Mouse (Mus musculus) lung, adult 2 months (tissue): ENCODE data around the gene Eef1b2. TPM values are rescaled to one million over a fixed set of nuclear protein-coding genes. Genes with fewer than 3 reads are reported as not detected.
"Not testable (repeated sequence)": the region's sequence is repeated elsewhere in the genome, so short reads cannot be mapped to it uniquely, and the experiment has no call there.

ENCODE experiments used
- DNase-seq: peaks from one replicate; pipeline ENCODE4 v3.0.0; 2022
- H3K4me1 ChIP-seq: fragments of 200-500 bp; 2 replicates; pipeline ENCODE4 v1.6.1; 2011; ENCODE audit warnings: low read length; ENCODE audit not compliant: control insufficient read depth, insufficient read depth
- H3K4me3 ChIP-seq: fragments of 200-500 bp; replicated peaks from 2 replicates; pipeline ENCODE3; 2011; ENCODE audit warnings: low read depth, mild to moderate bottlenecking, control low read depth, low read length; ENCODE audit errors: extremely low read depth
- CTCF ChIP-seq: fragments of 200-500 bp; IDR thresholded peaks from 2 replicates; pipeline ENCODE4 v1.5.1; 2011; ENCODE audit warnings: mild to moderate bottlenecking, low read length, control low read depth; ENCODE audit not compliant: insufficient read depth
- POLR2A ChIP-seq: fragments of 200-500 bp; IDR thresholded peaks from 2 replicates; pipeline ENCODE4 v1.6.1; 2011; ENCODE audit warnings: low read depth, mild to moderate bottlenecking, control low read depth, low read length, borderline replicate concordance; ENCODE audit errors: extremely low read depth
- WGBS: fragments of 180-500 bp; shearing (Covaris S2); methylation state at CpG from one replicate; pipeline ENCODE4 v1.1.7; 2018; 5-methylcytosine and 5-hydroxymethylcytosine counted together
- polyA plus RNA-seq: library from polyadenylated mRNA; depleted of rRNA; stranded (reverse); fragments of >200 nt; gene quantifications from 2 replicates; pipeline ENCODE4 v1.2.3, GENCODE M21; 2012; rRNA removed

Gene Eef1b2
- 192 and 217 TPM in 2 replicates for polyA plus RNA-seq

GRCm38 (mm10) chr1:63176604-63177421 lies at the start of gene Eef1b2, which contains the start of gene Ndufs1:
Eef1b2 (plus strand) TSS chr1:63176825.
Ndufs1 (minus strand) TSS chr1:63176833.
- peak within 1 kb of the TSS; percentile 97 for H3K4me3 ChIP-seq
- peak; percentile 95 for DNase-seq
- H3K4me1 ChIP-seq = peaks cover 16% of the 10 kb centered on the region
- TF ChIP-seq CTCF (no peak), POLR2A (peak; percentile 78; the same call in 1 of the 2 replicates)
- under 1% methylated on average over 72 of the region's 72 CpGs for WGBS

DNA sequence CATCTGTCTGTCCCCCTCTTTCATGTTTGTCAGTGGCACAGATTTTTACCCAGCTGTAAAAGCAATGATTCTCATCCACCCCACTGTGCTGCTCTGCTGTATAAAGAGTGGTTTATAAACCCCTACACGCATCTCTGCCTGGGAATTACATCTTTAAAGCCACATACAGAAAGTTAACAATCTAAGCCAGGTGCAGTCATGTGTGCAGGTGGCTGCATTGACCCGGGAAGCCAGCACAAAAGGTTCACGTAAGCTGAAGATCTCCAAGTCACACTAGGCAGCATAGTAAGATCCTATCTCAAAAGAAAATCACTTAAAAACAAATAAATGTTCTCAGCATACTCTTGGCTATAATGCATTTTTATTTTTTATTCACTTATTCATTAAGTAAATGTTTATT lies 47.4 kb upstream of the Eef1b2 start:
- no peak overlapping the region for H3K4me3 ChIP-seq
- no peak for DNase-seq
- TF ChIP-seq CTCF = no peak
- TF ChIP-seq POLR2A = no peak
- 43% methylated on average over 3 of the region's 3 CpGs for WGBS
- H3K4me1 ChIP-seq = no peaks in the 10 kb centered on the region

GRCm38 (mm10) chr1:63129857-63130690 lies 46.6 kb upstream of the Eef1b2 start:
- Histone ChIP-seq H3K4me3 (peak overlapping the region; percentile 9), H3K4me1 (no peaks in the 10 kb centered on the region)
- TF ChIP-seq CTCF = no peak
- TF ChIP-seq POLR2A = no peak
- no peak for DNase-seq
- 9% methylated on average over 18 of the region's 18 CpGs for WGBS

- no peak for DNase-seq
- Histone ChIP-seq H3K4me1 (no peaks in the 10 kb centered on the region; the same call in 1 of the 2 replicates), H3K4me3 (no peak overlapping the region)
- no peak for TF ChIP-seq POLR2A
- no peak for TF ChIP-seq CTCF
- WGBS = 66% methylated on average over 2 of the region's 2 CpGs
Measured at GRCm38 (mm10) chr1:63130883-63131282, 45.7 kb upstream of the Eef1b2 start.

DNA sequence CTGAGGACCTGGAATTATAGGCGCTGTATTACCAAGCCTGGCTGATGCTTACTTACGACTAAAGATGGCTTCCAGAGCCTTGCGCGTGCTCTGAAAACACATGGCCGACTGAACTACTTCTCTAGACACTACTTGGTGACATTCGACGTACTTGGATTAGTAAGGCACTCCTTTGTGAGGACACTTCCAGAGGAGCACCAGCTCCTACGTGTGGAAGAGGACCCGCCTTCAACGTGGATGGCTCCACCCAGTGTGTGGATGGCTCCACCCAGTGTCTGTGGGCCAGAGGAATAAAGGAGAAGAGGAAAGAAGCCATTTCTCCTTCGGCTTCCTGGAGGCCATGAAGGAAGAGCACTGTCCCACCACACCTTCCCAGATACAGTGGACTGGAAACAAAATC lies 44.9 kb upstream of the Eef1b2 start:
- Histone ChIP-seq H3K4me3 (no peak overlapping the region), H3K4me1 (no peaks in the 10 kb centered on the region; the same call in 1 of the 2 replicates)
- WGBS = 85% methylated on average over 11 of the region's 11 CpGs
- no peak for TF ChIP-seq CTCF
- no peak for TF ChIP-seq POLR2A
- no peak for DNase-seq

- WGBS = 72% methylated on average over 3 of the region's 3 CpGs
- TF ChIP-seq CTCF (no peak), POLR2A (no peak)
- H3K4me3 ChIP-seq = no peak overlapping the region
- H3K4me1 ChIP-seq = no peaks in the 10 kb centered on the region; the same call in 1 of the 2 replicates
- DNase-seq = no peak
Measured at GRCm38 (mm10) chr1:63134530-63134929, 42.1 kb upstream of the Eef1b2 start.

GRCm38 (mm10) chr1:63137971-63138370 lies 38.7 kb upstream of the Eef1b2 start:
- no peak overlapping the region for H3K4me3 ChIP-seq
- 51% methylated on average over 2 of the region's 2 CpGs for WGBS
- TF ChIP-seq POLR2A (no peak), CTCF (no peak)
- DNase-seq = no peak
- no peaks in the 10 kb centered on the region; the same call in 1 of the 2 replicates for H3K4me1 ChIP-seq

- DNase-seq, H3K4me3 ChIP-seq, H3K4me1 ChIP-seq: not testable (repeated sequence)
- 91% methylated on average over 1 of the region's 1 CpGs for WGBS
Measured at GRCm38 (mm10) chr1:63138586-63138985, 38.0 kb upstream of the Eef1b2 start.

DNA sequence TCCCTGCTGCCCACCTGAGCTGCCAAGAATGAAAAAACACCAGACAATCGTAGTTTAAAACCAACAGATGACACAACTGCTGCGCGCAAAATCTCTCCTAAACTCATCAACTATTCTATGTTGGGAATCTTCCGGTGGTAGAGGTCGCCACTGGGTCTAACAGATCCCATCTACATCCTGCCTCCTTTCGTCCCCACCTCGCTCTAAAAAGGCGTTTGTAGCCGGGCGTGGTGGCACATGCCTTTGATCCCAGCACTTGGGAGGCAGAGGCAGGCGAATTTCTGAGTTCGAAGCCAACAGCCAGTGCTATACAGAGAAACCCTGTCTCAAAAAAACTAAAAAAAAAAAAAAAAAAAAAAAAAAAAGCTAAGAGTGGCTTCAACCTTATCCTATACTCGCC lies 36.4 kb upstream of the Eef1b2 start:
- TF ChIP-seq CTCF = no peak
- no peak for DNase-seq
- no peak overlapping the region for H3K4me3 ChIP-seq
- H3K4me1 ChIP-seq = no peaks in the 10 kb centered on the region; the same call in 1 of the 2 replicates
- 95% methylated on average over 13 of the region's 13 CpGs for WGBS

DNA sequence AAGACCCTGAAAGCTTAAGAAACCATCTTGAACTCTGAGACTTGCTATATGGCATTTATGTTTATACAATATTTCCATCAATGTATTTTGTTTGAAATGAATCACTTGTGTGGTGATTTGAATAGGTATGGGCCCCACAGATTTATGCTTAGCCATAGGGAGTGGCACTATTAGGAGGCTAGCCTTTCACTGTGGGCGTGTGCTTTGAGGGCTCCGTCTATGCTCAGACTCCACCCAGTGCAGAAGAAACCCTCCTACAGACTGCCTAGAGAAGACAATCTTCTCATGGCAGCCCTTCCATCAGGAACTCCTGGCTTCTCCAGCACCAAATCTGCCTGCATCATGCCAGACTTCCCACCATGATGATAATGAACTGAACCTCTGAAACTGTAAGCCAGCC lies 8.0 kb upstream of the Eef1b2 start:
- H3K4me3 ChIP-seq = no peak overlapping the region
- no peaks in the 10 kb centered on the region; the same call in 1 of the 2 replicates for H3K4me1 ChIP-seq
- 76% methylated on average over 2 of the region's 2 CpGs for WGBS
- no peak for DNase-seq
- TF ChIP-seq POLR2A = no peak
- TF ChIP-seq CTCF = no peak
